Mouse (Mus musculus) olfactory bulb, adult 2 months (tissue): ENCODE results near the gene Adat3. TPM values are rescaled to one million over a fixed set of nuclear protein-coding genes. Genes with fewer than 3 reads are reported as not detected.

Experiments used
- H3K27ac ChIP-seq: fragments of 200-500 bp; 2 replicates; pipeline ENCODE4 v1.5.1; 2012; ENCODE audit warnings: low read depth, low read length; ENCODE audit not compliant: insufficient read depth
- H3K4me1 ChIP-seq: fragments of 200-500 bp; 2 replicates; pipeline ENCODE4 v1.6.1; 2012; ENCODE audit warnings: low read length; ENCODE audit not compliant: control insufficient read depth, insufficient read depth
- H3K4me3 ChIP-seq: fragments of 200-500 bp; 2 replicates; pipeline ENCODE4 v1.5.1; 2012; ENCODE audit warnings: mild to moderate bottlenecking, low read depth, low read length, moderate library complexity; ENCODE audit not compliant: insufficient read depth
- CTCF ChIP-seq: fragments of 200-500 bp; IDR thresholded peaks from 2 replicates; pipeline ENCODE4 v1.5.1; 2012; ENCODE audit warnings: low read depth, mild to moderate bottlenecking, low read length, moderate library complexity; ENCODE audit not compliant: insufficient read depth
- POLR2A ChIP-seq: fragments of 200-500 bp; IDR thresholded peaks from 2 replicates; pipeline ENCODE4 v1.6.1; 2012; ENCODE audit warnings: mild to moderate bottlenecking, low read depth, low read length, moderate library complexity; ENCODE audit not compliant: insufficient read depth
- WGBS: fragments of 180-500 bp; shearing (Covaris S2); methylation state at CpG from one replicate; pipeline ENCODE4 v1.1.7; 2018; 5-methylcytosine and 5-hydroxymethylcytosine counted together
- polyA plus RNA-seq: library from polyadenylated mRNA; stranded (reverse); fragments of >200 nt; gene quantifications from 2 replicates; pipeline ENCODE4 v1.2.4, GENCODE M21; 2012; ENCODE audit warnings: low replicate concordance; ENCODE audit not compliant: missing spikeins, insufficient read depth, insufficient read length

Gene Adat3
- polyA plus RNA-seq, 1 experiment: not detected

DNA sequence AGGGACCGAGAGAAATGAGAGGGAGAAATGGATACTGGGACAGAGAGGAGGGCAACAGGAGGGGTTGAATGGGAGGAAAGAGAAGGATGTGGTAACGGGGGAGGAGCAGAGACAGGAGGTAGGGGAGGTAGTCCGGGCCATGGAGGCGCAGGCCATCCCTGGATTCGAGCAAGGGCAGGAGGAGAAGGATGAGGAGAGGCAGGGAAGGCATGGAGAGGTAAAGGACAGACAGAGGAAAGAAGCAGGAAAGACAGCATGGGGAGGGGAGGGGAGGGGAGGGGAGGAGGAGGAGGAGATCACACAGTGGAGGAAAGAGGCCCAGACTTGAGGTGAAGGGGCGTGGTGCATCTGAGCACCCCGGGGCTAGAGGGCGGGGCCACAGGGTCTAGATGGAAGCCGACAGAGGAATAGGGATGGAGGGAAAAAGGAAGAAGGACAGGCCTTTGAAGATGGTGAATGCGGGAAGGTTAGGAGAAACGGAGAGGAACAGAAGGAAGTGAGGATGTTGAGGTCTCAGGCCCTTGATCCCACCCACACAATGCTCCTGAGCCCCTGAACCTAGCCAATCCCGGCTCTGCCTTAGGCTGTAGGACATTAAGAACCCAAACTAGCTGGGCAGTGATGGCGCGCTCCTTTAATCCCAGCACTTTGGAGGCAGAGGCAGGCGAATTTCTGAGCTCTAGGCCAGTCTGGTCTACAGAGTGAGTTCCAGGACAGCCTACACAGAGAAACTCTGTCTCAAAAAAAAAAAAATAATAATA is 54.4 kb downstream of the Adat3 start, which contains the start of gene Btbd2:
TSS of gene Btbd2 (minus strand) at position 209 of the 761 bp plus-strand sequence.
- peaks cover 44% of the 10 kb centered on the region for H3K4me1 ChIP-seq
- TF ChIP-seq CTCF: no peak
- TF ChIP-seq POLR2A: 0 out of 2 replicates have a peak, but pooled peaks have one; percentile 5
- peak within 1 kb of the TSS; percentile 59 for H3K4me3 ChIP-seq
- 22% methylated on average over 15 of the region's 15 CpGs for WGBS
- H3K27ac ChIP-seq: peak within 1 kb of the TSS; percentile 95

Other genes with a start within 250 kb of the Adat3 start
- gene Plk5, start 246.4 kb upstream of the Adat3 start, polyA plus RNA-seq: not detected in 2 replicates
- not detected in 2 replicates for gene Mex3d, start 215.2 kb upstream of the Adat3 start, polyA plus RNA-seq
- gene Mbd3, start 203.3 kb upstream of the Adat3 start, polyA plus RNA-seq: not detected in 2 replicates
- gene Uqcr11, start 196.1 kb upstream of the Adat3 start, polyA plus RNA-seq: not detected in 2 replicates
- not detected in 2 replicates for gene Tcf3, start 169.2 kb upstream of the Adat3 start, polyA plus RNA-seq
- gene Onecut3, start 108.0 kb upstream of the Adat3 start, polyA plus RNA-seq: not detected in 2 replicates
- not detected in 2 replicates for gene Atp8b3, start 63.8 kb upstream of the Adat3 start, polyA plus RNA-seq
- gene Rexo1, start 41.3 kb upstream of the Adat3 start, polyA plus RNA-seq: not detected in 2 replicates
- gene Klf16, start 25.6 kb upstream of the Adat3 start, polyA plus RNA-seq: not detected in 2 replicates
- gene Abhd17a, start 12.5 kb upstream of the Adat3 start, polyA plus RNA-seq: not detected in 2 replicates
- not detected in 2 replicates for gene Scamp4, start within 50 bp of the Adat3 start, polyA plus RNA-seq
- not detected in 2 replicates for gene Gm49322, start 3.1 kb downstream of the Adat3 start, polyA plus RNA-seq
- gene Csnk1g2, start 20.0 kb downstream of the Adat3 start, polyA plus RNA-seq: 431 TPM in 1 of 2 replicates, not detected in the other
- gene Btbd2, start 54.2 kb downstream of the Adat3 start, polyA plus RNA-seq: not detected in 2 replicates
- gene Mknk2, start 75.2 kb downstream of the Adat3 start, polyA plus RNA-seq: not detected in 2 replicates
- not detected in 2 replicates for gene Mob3a, start 99.1 kb downstream of the Adat3 start, polyA plus RNA-seq
- gene Izumo4, start 99.3 kb downstream of the Adat3 start, polyA plus RNA-seq: not detected in 2 replicates
- 105 TPM in 1 of 2 replicates, not detected in the other for gene Ap3d1, start 139.4 kb downstream of the Adat3 start, polyA plus RNA-seq
- gene Dot1l, start 152.3 kb downstream of the Adat3 start, polyA plus RNA-seq: 106 and 235 TPM in 2 replicates
- not detected in 2 replicates for gene Sf3a2, start 195.3 kb downstream of the Adat3 start, polyA plus RNA-seq
- not detected in 2 replicates for gene Plekhj1, start 195.7 kb downstream of the Adat3 start, polyA plus RNA-seq
- not detected in 2 replicates for gene Amh, start 202.4 kb downstream of the Adat3 start, polyA plus RNA-seq
- gene Jsrp1, start 210.6 kb downstream of the Adat3 start, polyA plus RNA-seq: not detected in 2 replicates
- gene Oaz1, start 223.8 kb downstream of the Adat3 start, polyA plus RNA-seq: 801 TPM in 1 of 2 replicates, not detected in the other
- gene Lingo3, start 241.2 kb downstream of the Adat3 start, polyA plus RNA-seq: not detected in 2 replicates